Mouse (Mus musculus): ENCODE measurements around the gene Max. TPM values are rescaled to one million over a fixed set of nuclear protein-coding genes. Genes with fewer than 3 reads are reported as not detected.

Gene Max
- total RNA-seq, 2 experiments from 2014 or later, result 56.7 to 61.6 TPM

Other genes with a start within 250 kb of the Max start
- gene Churc1, start 196.7 kb downstream of the Max start, total RNA-seq (2021), result 10 to 100 TPM; 76.2 to 77.6 TPM
- 10 to 100 TPM; 17.9 to 20.1 TPM for gene Fntb, start 196.6 kb downstream of the Max start, total RNA-seq (2021)
- not detected for gene Gpx2, start 166.6 kb downstream of the Max start, total RNA-seq (2021)
- 1 to 10 TPM; 3.6 to 7.7 TPM for gene Rab15, start 139.3 kb downstream of the Max start, total RNA-seq (2021)

Data from adrenal gland, postnatal 10 days (tissue).